Mouse (Mus musculus) C2C12 (cell line): ENCODE results near the gene Prrx2.

ENCODE experiments used
- CTCF ChIP-seq: IDR thresholded peaks from one replicate; pipeline ENCODE4 v1.5.1; 2011; ENCODE audit not compliant: control insufficient read depth, insufficient read depth, insufficient read length
- MYOG ChIP-seq: IDR thresholded peaks from one replicate; pipeline ENCODE4 v1.6.1; 2011; ENCODE audit not compliant: control insufficient read depth, insufficient read length; ENCODE audit errors: extremely low read depth

DNA sequence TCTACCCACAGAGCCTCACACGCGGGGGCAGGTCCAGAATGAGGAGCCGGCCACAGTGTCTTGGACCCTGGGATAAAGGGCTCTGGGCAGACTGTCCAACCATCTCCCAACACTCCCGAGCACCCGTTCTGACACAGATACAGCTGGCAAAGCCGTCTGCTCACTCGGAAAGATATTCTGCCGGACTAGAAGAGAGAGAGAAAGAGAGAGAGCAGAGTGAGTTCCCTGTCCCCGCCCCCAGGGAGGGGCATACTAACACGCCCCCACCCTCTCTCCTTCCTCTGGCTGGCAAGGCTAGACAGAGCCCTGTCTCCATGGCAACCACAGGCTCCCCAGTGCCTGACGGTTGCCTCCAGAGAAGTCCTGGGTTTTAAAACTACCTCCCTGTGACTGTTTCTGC is 38.4 kb upstream of the Prrx2 start:
- TF ChIP-seq MYOG = no peak
- no peak for TF ChIP-seq CTCF
